Mouse (Mus musculus) neural tube, embryonic 15.5 days (tissue): ENCODE results near the gene Tmprss9. TPM values are rescaled to one million over a fixed set of nuclear protein-coding genes. Genes with fewer than 3 reads are reported as not detected.
"Not testable (repeated sequence)": the region's sequence is repeated elsewhere in the genome, so short reads cannot be mapped to it uniquely, and the experiment has no call there.

ENCODE experiments used
- ATAC-seq: fragments of 200-750 bp; cut with Nextera tagmentation; 2 replicates; pipeline ENCODE4 v1.8.0; 2017; ENCODE audit warnings: mild to moderate bottlenecking, moderate TSS enrichment, moderate library complexity; ENCODE audit not compliant: low FRiP score
- H3K27ac ChIP-seq: fragments of 300-500 bp; sonication (generic); replicated peaks from 2 replicates; pipeline ENCODE4 v1.5.1; 2015; ENCODE audit warnings: mild to moderate bottlenecking, inconsistent platforms
- H3K27me3 ChIP-seq: fragments of 300-500 bp; sonication (generic); replicated peaks from 2 replicates; pipeline ENCODE4 v1.6.1; 2015; ENCODE audit warnings: inconsistent platforms
- H3K36me3 ChIP-seq: fragments of 300-500 bp; sonication (generic); 2 replicates; pipeline ENCODE4 v1.6.1; 2015; ENCODE audit warnings: inconsistent platforms
- H3K4me1 ChIP-seq: fragments of 300-500 bp; sonication (generic); 2 replicates; pipeline ENCODE4 v1.6.1; 2015; ENCODE audit warnings: inconsistent platforms
- H3K4me2 ChIP-seq: fragments of 300-500 bp; sonication (generic); 2 replicates; pipeline ENCODE4 v1.6.1; 2015; ENCODE audit warnings: inconsistent platforms, mild to moderate bottlenecking, moderate library complexity
- H3K4me3 ChIP-seq: fragments of 300-500 bp; sonication (generic); replicated peaks from 2 replicates; pipeline ENCODE4 v1.5.1; 2015; ENCODE audit warnings: mild to moderate bottlenecking, inconsistent platforms
- H3K9ac ChIP-seq: fragments of 300-500 bp; sonication (generic); replicated peaks from 2 replicates; pipeline ENCODE4 v1.6.1; 2015; ENCODE audit warnings: mild to moderate bottlenecking, inconsistent platforms
- H3K9me3 ChIP-seq: fragments of 300-500 bp; sonication (generic); replicated peaks from 2 replicates; pipeline ENCODE4 v1.6.1; 2016; ENCODE audit warnings: inconsistent platforms
- WGBS: fragments of 180-500 bp; shearing (Covaris S2); methylation state at CpG from one replicate; pipeline ENCODE4 v1.1.7; 2015; ENCODE audit warnings: mixed read lengths; 5-methylcytosine and 5-hydroxymethylcytosine counted together
- polyA plus RNA-seq: library from polyadenylated mRNA; unstranded; fragments of >200 nt; fragmentation: Nextera tagmentation; extraction: Ambion mirVana; gene quantifications from 2 replicates; pipeline ENCODE4 v1.2.1, GENCODE M21; 2015

Tmprss9 gene
- polyA plus RNA-seq = 0.09 and 0.35 TPM in 2 replicates

DNA sequence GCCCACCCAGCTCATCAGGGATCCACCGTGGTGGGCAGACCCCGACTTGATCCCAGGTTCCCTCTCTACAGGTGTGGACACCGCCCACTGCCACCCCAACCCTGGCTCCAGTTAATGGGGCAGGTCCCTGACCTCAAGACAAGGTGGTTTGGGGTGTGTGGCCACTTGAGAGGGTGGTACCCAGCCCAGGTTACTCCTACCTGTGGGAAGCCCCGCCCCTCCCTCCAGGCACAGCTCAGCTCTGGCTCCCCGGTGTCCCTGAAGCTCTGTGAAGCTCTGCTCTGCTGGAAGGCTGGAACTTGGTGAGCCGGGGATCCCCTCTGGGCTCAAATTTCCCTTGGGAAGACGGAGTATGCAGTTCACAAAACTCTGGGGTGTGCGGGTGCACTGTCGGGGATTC lies at the start of gene Tmprss9:
Gene Tmprss9, plus strand, starts transcription at position 268 of the 400 bp plus-strand sequence.
- Histone ChIP-seq H3K27me3 (no peaks in the 10 kb centered on the region), H3K4me3 (no peak within 1 kb of the TSS), H3K27ac (no peak within 1 kb of the TSS), H3K4me2 (no peak within 1 kb of the TSS), H3K9me3 (no peaks in the 10 kb centered on the region), H3K36me3 (peaks cover 15% of the 10 kb centered on the region), H3K9ac (no peak within 1 kb of the TSS), H3K4me1 (0 out of 2 replicates have a peak, but pooled peaks cover 2% of the 10 kb centered on the region)
- WGBS = 36% methylated on average over 9 of the region's 9 CpGs
- no peak for ATAC-seq

DNA sequence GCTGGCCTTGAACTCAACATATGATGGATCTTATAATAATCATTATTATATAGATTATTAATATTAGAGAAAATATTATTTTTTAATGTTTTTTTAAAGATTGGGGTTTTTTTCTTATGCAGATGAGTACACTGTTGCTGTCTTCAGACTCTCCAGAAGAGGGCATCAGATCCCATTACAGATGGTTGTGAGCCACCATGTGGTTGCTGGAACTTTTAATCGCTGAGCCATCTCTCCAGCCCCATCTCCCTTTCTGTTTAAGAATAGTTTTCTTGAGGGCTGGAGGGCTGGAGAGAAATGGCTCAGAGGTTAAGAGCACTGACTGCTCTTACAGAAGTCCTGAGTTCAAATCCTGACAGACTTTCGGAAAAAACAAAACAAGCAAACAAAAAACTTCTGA lies 49.7 kb upstream of the Tmprss9 start:
- no peak overlapping the region for H3K4me2 ChIP-seq
- H3K27me3 ChIP-seq = no peaks in the 10 kb centered on the region
- H3K4me3 ChIP-seq = no peak overlapping the region
- H3K4me1 ChIP-seq = 0 out of 2 replicates have a peak, but pooled peaks cover 2% of the 10 kb centered on the region
- H3K36me3 ChIP-seq = no peaks in the 10 kb centered on the region
- 41% methylated on average over 2 of the region's 2 CpGs for WGBS
- no peak for ATAC-seq
- H3K9ac ChIP-seq = no peak overlapping the region
- H3K9me3 ChIP-seq = no peaks in the 10 kb centered on the region
- H3K27ac ChIP-seq = no peak overlapping the region

DNA sequence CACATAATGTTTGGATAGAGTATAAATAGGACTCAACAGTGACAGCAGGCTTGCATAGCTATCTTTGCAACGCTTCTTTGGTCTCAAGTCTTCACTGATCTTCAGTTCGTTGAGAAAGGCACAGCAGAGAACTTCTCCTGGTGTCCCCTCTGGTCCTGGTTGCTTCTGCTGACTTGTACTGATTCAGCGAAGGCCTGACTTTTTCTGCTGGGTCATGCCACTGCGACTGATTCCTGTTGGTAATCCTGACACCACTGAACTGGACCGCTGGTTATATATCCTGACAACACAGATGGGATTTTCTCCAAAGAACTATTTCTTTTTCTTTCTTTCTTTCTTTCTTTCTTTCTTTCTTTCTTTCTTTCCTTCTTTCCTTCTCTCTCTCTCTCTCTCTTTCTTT lies 49.1 kb upstream of the Tmprss9 start:
- Histone ChIP-seq H3K9me3 (no peaks in the 10 kb centered on the region), H3K36me3 (no peaks in the 10 kb centered on the region), H3K4me1 (peaks cover 5% of the 10 kb centered on the region), H3K4me2 (no peak overlapping the region), H3K4me3 (no peak overlapping the region), H3K27me3 (no peaks in the 10 kb centered on the region), H3K27ac (no peak overlapping the region), H3K9ac (no peak overlapping the region)
- no peak for ATAC-seq
- 93% methylated on average over 5 of the region's 5 CpGs for WGBS

DNA sequence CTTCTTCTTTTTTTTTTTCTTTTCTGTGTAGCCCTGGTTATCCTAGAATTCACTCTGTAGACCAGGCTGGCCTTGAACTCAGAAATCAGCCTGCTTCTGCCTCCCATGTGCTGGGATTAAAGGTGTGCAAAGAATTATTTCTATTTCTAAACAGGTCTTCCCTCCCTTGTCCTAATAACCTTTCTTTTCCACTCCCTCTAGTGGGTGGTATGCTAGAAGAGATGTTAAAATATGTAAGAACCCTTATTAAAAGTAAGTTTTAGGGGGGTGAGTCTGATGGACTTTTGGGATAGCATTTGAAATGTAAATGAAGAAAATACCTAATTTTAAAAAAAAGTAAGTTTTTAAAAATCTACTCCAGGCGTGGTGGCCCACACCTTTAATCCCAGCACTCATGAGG lies 48.3 kb upstream of the Tmprss9 start:
- Histone ChIP-seq H3K4me1 (peaks cover 12% of the 10 kb centered on the region), H3K27me3 (no peaks in the 10 kb centered on the region), H3K4me2 (no peak overlapping the region), H3K36me3 (no peaks in the 10 kb centered on the region), H3K9me3 (no peaks in the 10 kb centered on the region), H3K27ac (no peak overlapping the region), H3K9ac (no peak overlapping the region), H3K4me3 (no peak overlapping the region)
- no peak for ATAC-seq
- 97% methylated on average over 1 of the region's 1 CpGs for WGBS

DNA sequence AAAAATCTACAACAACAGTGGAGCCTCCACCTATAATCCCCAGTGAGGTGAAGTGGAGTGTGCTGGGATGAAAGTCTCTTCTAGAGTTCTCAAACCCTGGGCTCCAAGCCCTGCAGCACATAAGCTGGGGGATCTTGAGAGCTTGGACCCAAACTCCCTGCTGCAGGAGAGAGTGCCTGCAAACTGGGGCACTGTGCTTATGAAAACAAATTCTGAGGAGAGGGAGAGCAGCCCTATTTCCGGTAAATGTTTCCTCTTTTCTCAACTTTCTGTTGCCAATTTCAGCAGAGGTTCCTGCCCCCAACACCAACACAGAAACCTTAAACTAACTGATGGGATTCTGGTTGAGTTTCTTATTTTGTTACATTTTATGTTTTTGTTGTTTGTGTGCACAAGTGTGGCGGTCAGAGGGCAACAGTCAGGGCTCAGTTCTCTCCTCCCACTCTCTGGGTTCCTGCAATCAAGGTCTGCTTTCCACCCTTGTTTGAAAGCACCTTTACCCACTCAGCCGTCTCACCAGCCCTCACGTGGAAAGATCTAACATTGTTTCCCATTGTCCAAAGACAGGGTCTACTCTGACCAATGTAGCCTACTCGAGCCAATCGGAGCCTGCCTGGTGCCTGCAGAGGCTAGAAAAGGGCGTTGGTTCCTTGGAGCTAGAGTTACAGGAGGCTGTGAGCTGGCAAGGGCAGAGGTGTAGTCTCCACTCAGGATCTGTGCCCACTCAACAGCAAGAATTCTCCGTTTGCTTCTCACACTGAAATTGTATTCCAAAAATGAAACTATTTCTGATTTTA lies 47.6 kb upstream of the Tmprss9 start:
- Histone ChIP-seq H3K9me3 (no peaks in the 10 kb centered on the region), H3K27me3 (no peaks in the 10 kb centered on the region), H3K36me3 (peaks cover under 1% of the 10 kb centered on the region), H3K9ac (no peak overlapping the region), H3K4me3 (no peak overlapping the region), H3K27ac (no peak overlapping the region), H3K4me2 (no peak overlapping the region), H3K4me1 (peaks cover 16% of the 10 kb centered on the region)
- WGBS = 64% methylated on average over 8 of the region's 8 CpGs
- ATAC-seq = no peak

DNA sequence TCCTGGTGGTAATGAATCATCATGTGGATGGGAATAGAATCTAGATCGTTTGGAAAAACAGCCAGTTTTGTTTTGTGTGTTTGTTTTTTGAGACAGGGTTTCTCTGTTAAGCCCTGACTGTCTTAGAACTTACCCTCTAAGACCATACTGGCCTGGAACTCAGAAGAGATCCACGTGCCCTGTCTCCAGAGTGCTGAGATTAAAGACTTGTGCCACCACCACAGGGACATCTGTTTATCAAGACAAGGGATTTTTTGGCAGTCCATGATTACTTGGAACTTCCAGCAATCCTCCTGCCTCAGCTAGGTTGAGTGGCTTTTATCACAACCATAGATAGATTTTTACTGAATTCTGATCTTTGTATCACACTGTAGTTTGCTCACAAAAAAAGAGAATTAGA lies 46.8 kb upstream of the Tmprss9 start:
- peaks cover 8% of the 10 kb centered on the region for H3K36me3 ChIP-seq
- no peak overlapping the region for H3K4me3 ChIP-seq
- H3K27ac ChIP-seq = no peak overlapping the region
- H3K9ac ChIP-seq = no peak overlapping the region
- no peaks in the 10 kb centered on the region for H3K27me3 ChIP-seq
- no peak for ATAC-seq
- no peak overlapping the region for H3K4me2 ChIP-seq
- 86% methylated on average over 2 of the region's 2 CpGs for WGBS
- H3K9me3 ChIP-seq = no peaks in the 10 kb centered on the region
- peaks cover 24% of the 10 kb centered on the region for H3K4me1 ChIP-seq

DNA sequence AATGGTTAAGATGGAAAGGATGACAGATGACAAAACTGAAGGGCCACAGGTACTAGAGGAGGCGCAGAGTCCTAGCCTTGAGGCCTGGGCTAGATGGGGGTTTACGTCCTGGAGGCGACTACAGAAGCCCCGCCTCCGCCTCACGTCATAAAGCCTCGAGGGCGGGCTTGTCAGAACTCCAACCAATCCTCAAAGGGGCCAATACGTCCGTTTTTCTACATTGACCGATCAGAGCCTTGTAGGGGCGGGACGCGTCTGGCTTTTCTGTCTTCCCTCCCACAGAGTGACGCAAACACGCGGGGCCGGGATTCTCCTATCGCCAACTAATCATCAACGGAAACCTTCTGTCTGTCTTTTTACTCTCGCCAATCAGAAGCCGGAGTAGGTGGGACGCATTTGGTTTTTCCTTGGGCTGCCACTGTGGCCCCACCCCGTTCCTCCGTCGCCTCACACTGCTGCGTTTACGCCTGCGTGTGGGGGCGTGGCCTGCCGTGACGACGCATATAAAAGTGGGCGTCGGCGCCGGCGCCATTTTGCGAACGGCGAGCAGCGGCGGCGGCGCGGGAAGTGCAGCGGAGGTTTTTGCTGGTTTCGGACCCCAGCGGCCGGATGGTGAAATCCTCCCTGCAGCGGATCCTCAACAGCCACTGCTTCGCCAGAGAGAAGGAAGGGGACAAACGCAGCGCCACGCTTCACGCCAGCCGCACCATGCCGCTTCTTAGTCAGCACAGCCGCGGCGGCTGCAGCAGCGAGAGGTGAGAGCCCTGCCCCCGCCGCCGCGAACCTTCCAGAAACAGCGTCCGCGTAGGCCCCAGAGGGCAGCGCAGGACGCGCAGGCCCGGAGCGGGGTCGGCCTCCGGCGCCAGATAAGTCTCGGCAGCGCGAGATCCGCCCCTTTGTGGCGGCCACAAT lies 45.2 kb upstream of the Tmprss9 start, which contains the start of gene Oaz1:
Gene Oaz1, plus strand, starts transcription at position 506 of the 912 bp plus-strand sequence.
- Histone ChIP-seq H3K9ac (peak within 1 kb of the TSS; percentile 91), H3K27ac (peak within 1 kb of the TSS; percentile 95), H3K4me1 (peaks cover 37% of the 10 kb centered on the region), H3K4me3 (peak within 1 kb of the TSS; percentile 70), H3K27me3 (no peaks in the 10 kb centered on the region), H3K9me3 (no peaks in the 10 kb centered on the region), H3K4me2 (peak within 1 kb of the TSS; percentile 88), H3K36me3 (peaks cover 17% of the 10 kb centered on the region)
- peak; percentile 98 for ATAC-seq
- under 1% methylated on average over 77 of the region's 82 CpGs for WGBS

DNA sequence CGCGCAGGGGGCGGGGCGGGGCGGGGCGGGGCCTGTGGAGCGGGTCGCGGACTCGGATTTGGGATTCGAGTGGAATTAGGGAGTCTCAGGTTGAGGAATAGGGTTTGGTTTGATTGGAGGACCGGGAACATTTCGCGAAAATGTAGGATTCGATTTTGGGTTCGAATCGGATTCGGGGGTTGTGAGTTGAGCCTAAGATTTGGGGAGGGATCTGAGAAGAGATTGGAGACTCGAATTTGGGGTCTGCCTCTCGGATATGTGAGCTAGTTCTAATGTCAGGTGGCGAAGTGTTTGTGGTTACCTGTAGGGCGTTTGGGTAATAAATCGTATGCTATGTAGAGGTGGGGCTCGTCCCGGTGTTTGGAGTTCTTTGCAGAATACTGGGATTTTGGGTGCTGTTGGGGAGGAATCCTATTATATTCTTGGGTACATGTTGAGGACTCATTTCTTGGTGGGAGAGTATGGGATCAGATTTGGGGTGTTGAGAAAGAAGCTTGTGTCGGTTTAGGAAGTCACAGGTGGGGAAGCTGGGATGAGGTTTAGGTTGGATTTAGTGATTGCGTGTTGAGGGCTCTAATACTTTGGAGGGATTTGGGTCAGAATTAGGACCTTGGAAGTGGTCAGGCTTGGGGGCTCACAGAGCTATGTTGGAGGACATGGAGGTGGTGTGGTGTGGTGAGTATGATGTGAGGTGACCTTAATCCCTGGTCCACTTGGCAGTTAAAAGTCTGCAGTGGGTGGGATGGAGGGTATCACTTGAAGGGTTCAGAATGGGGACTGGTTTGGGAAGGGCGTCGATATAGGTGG lies 44.4 kb upstream of the Tmprss9 start:
- Histone ChIP-seq H3K36me3 (peaks cover 22% of the 10 kb centered on the region), H3K4me3 (peak overlapping the region; percentile 70), H3K9ac (peak overlapping the region; percentile 91), H3K4me1 (peaks cover 39% of the 10 kb centered on the region), H3K27ac (peak overlapping the region; percentile 95), H3K9me3 (no peaks in the 10 kb centered on the region), H3K4me2 (peak overlapping the region; percentile 88), H3K27me3 (no peaks in the 10 kb centered on the region)
- ATAC-seq = no peak
- 7% methylated on average over 29 of the region's 29 CpGs for whole genome bisulfite sequencing

DNA sequence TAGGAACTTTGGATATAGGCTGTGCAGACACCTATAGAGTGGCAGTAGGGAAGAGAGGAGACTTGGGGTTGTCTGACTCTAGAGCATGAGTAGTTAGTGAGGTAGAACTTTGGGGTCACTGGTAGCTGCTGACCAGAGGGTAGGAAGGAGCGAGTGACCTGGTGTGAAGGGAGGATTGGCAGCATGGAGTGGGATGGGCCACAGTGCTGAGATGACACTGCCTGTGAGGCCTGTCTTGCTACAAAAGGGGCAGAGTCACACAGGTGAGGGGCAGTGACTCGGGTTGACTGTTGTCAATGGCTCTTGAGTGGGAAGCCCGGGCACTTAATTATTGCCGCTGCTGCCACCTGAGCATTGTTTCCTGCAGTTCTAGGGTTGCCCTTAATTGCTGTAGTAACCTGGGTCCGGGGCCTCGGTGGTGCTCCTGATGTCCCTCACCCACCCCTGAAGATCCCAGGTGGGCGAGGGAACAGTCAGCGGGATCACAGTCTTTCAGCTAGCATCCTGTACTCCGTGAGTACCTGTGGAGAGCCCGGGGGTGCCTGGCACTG lies 43.7 kb upstream of the Tmprss9 start:
- H3K4me2 ChIP-seq = peak overlapping the region; percentile 88
- peak overlapping the region; percentile 91 for H3K9ac ChIP-seq
- H3K4me3 ChIP-seq = peak overlapping the region; percentile 70
- WGBS = 81% methylated on average over 10 of the region's 10 CpGs
- H3K27ac ChIP-seq = no peak overlapping the region
- no peaks in the 10 kb centered on the region for H3K9me3 ChIP-seq
- H3K36me3 ChIP-seq = peaks cover 22% of the 10 kb centered on the region
- H3K4me1 ChIP-seq = peaks cover 39% of the 10 kb centered on the region
- ATAC-seq = no peak
- no peaks in the 10 kb centered on the region for H3K27me3 ChIP-seq

DNA sequence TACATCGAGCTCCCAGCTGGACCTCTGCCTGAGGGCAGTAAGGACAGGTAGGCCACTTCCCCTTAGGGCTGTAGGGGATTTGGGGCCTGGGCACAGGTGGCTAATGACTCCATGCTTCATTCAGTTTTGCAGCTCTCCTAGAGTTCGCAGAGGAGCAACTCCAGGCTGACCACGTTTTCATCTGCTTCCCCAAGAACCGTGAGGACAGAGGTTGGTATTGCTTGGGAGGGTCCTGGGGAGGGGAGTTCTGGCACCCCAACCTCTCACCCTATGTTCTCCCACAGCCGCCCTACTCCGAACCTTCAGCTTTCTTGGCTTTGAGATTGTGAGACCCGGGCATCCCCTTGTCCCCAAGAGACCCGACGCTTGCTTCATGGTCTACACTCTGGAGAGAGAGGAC lies 43.1 kb upstream of the Tmprss9 start:
- not testable (repeated sequence) for H3K9me3 ChIP-seq, H3K27ac ChIP-seq, H3K27me3 ChIP-seq, H3K9ac ChIP-seq, ATAC-seq
- Histone ChIP-seq H3K4me2 (peak overlapping the region; percentile 88), H3K4me3 (peak overlapping the region; percentile 70), H3K4me1 (peaks cover 39% of the 10 kb centered on the region), H3K36me3 (peaks cover 26% of the 10 kb centered on the region)
- WGBS = 86% methylated on average over 9 of the region's 9 CpGs
